Mouse (Mus musculus) thymus, postnatal 25 days (tissue): ENCODE measurements around the gene Tnp2.

ENCODE experiments used
- DNase-seq: peaks from one replicate; pipeline ENCODE4 v3.0.0; 2022

Gene Tnp2

GRCm38 (mm10) chr16:10787548-10788058, 857 bp downstream of the Tnp2 start:
- no peak for DNase-seq

GRCm38 (mm10) chr16:10786782-10787547, 1.5 kb downstream of the Tnp2 start:
- DNase-seq = no peak

- DNase-seq = peak; percentile 91
Observed at GRCm38 (mm10) chr16:10786288-10786687, 2.2 kb downstream of the Tnp2 start.

GRCm38 (mm10) chr16:10785371-10786231, 2.9 kb downstream of the Tnp2 start, which contains the start of gene Socs1:
TSS of gene Socs1 (minus strand) at chr16:10785536.
- DNase-seq = peak; percentile 97

GRCm38 (mm10) chr16:10784793-10785370, 3.6 kb downstream of the Tnp2 start:
- DNase-seq = peak; percentile 99

- DNase-seq = peak; percentile 51
Observed at GRCm38 (mm10) chr16:10783883-10784792, 4.3 kb downstream of the Tnp2 start.

GRCm38 (mm10) chr16:10783451-10783850, 5.0 kb downstream of the Tnp2 start:
- DNase-seq = no peak

- DNase-seq = peak; percentile 44
Observed at GRCm38 (mm10) chr16:10783152-10783434, 5.4 kb downstream of the Tnp2 start.

- DNase-seq = peak; percentile 44
Observed at GRCm38 (mm10) chr16:10782377-10783151, 5.9 kb downstream of the Tnp2 start.

GRCm38 (mm10) chr16:10781862-10782371, 6.5 kb downstream of the Tnp2 start:
- DNase-seq = peak; percentile 66

- peak; percentile 27 for DNase-seq
Observed at GRCm38 (mm10) chr16:10780631-10781120, 7.8 kb downstream of the Tnp2 start.

- DNase-seq = no peak
Observed at GRCm38 (mm10) chr16:10777579-10778160, 10.8 kb downstream of the Tnp2 start.

GRCm38 (mm10) chr16:10776322-10776721, 12.1 kb downstream of the Tnp2 start:
- DNase-seq = no peak

- peak; percentile 22 for DNase-seq
Observed at GRCm38 (mm10) chr16:10774726-10775125, 13.7 kb downstream of the Tnp2 start.

GRCm38 (mm10) chr16:10773543-10773942, 14.9 kb downstream of the Tnp2 start:
- no peak for DNase-seq

GRCm38 (mm10) chr16:10771769-10772510, 16.5 kb downstream of the Tnp2 start:
- DNase-seq = peak; percentile 80

- DNase-seq = peak; percentile 45
Observed at GRCm38 (mm10) chr16:10770531-10771325, 17.7 kb downstream of the Tnp2 start.

GRCm38 (mm10) chr16:10769661-10770060, 18.8 kb downstream of the Tnp2 start:
- DNase-seq = peak; percentile 78

- peak; percentile 36 for DNase-seq
Observed at GRCm38 (mm10) chr16:10768821-10769220, 19.6 kb downstream of the Tnp2 start.
